Mouse (Mus musculus): ENCODE measurements around the gene Cstf3.

GRCm38 (mm10) chr2:104699659-104700058, 109.3 kb downstream of the Cstf3 start:
- TF ChIP-seq USF1 (IDR thresholded peaks at IDR 0.05; ENCODE audit: low read depth) (no peak), POLR2A (IDR thresholded peaks at IDR 0.05; ENCODE audit: insufficient read length, low read depth) (no peak), E2F4 (IDR thresholded peaks at IDR 0.05; ENCODE audit: insufficient read depth) (no peak), CEBPB (IDR thresholded peaks at IDR 0.05; ENCODE audit: insufficient read depth, poor library complexity, severe bottlenecking) (no peak), MAX (IDR thresholded peaks at IDR 0.05; ENCODE audit: low read depth) (no peak), POLR2AphosphoS2 (IDR thresholded peaks at IDR 0.05; ENCODE audit: insufficient read length, low read depth) (no peak), TCF12 (IDR thresholded peaks at IDR 0.05; ENCODE audit: insufficient read depth, poor library complexity, severe bottlenecking) (no peak), MYOD1 (IDR thresholded peaks at IDR 0.05; ENCODE audit: control insufficient read depth in 1 of 3, insufficient read length in 2 of 3, low read depth in 2 of 3) (no peak), MYOG (IDR thresholded peaks at IDR 0.05; ENCODE audit: control insufficient read depth in 1 of 3, insufficient read depth in 1 of 3, insufficient read length in 2 of 3, low read depth in 2 of 3) (no peak), SRF (IDR thresholded peaks at IDR 0.05; ENCODE audit: control insufficient read depth, insufficient read length, low read depth) (no peak)
